Mouse (Mus musculus): ENCODE results near the gene Foxd1.

- TF ChIP-seq CTCF (conservative IDR thresholded peaks at IDR 0.05 in 1 of 2, IDR thresholded peaks at IDR 0.05 in 1 of 2; ENCODE audit: low read depth in 2 of 2, low read length in 2 of 2) (no peak), EP300 (IDR thresholded peaks at IDR 0.05; ENCODE audit: low read length) (no peak), POLR2A (IDR thresholded peaks at IDR 0.05; ENCODE audit: low read depth, low read length) (no peak), ZNF384 (IDR thresholded peaks at IDR 0.05; ENCODE audit: low read depth, low read length) (no peak), USF1 (IDR thresholded peaks at IDR 0.05; ENCODE audit: low read depth, low read length) (no peak), SMC3 (IDR thresholded peaks at IDR 0.05; ENCODE audit: low read depth, low read length) (no peak), CHD1 (IDR thresholded peaks at IDR 0.05; ENCODE audit: low read depth, low read length) (no peak), JUN (IDR thresholded peaks at IDR 0.05; ENCODE audit: insufficient read depth, low read depth, low read length) (no peak), MAFK (IDR thresholded peaks at IDR 0.05; ENCODE audit: insufficient replicate concordance, low read length) (no peak), USF2 (conservative IDR thresholded peaks at IDR 0.05; ENCODE audit: low read depth, low read length) (no peak)
Observed at GRCm38 (mm10) chr13:98357433-98358423, 3.7 kb downstream of the Foxd1 start.
